Mouse (Mus musculus): ENCODE data around the gene Usp2.

The Usp2 gene

DNA sequence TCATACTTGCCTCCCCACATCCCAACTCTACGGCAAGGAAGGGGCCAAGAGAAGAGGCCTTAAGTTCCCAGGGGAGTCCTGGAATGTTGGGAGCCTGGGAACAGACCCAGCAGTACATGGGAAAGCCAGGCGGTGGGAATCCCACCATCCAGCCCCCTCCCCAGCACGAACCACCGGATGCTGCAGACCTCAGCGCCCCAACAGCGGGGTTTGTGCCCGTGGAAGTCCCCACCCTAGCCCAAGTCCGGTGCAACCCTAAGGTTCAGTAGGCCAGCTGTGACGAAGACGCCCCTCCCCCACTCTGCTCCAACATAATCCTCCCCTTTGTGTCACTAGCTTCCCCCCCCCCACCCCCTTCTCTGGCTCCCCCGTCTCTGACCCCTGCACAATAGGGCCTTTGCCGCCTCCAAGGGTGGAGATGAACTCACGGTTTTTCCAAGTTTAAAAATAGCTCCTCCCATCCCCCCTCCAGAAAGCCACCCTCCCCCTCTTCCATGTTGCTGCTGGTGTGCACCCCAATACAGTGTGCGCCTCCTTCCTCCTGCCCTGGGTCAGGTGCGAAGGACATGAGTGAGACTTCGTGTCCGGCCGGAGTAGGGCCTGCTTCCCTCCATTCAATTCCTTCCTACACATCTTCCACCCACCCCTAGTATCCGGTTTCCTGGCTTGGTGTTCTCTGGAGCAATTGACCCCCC, 63.9 kb downstream of the Usp2 start:
- TF ChIP-seq GATA4 (IDR thresholded peaks at IDR 0.05; ENCODE audit: insufficient replicate concordance, low read length) = no peak

DNA sequence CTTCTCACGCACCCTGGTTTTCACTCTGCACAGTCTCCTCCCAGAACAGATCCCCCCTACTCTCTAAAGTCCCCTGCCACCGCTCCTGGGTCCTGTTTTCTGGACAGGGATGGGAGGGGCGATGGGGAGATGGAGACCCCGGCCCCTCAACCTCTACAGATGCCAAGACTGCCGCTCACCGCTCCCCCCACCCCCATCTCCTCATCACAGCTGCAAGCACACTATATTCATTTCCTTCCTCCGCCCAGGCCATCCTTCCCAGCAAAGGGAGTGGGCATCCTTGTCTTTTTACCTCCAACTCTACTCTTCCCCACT, 64.4 kb downstream of the Usp2 start:
- TF ChIP-seq GATA4 (IDR thresholded peaks at IDR 0.05; ENCODE audit: insufficient replicate concordance, low read length) = no peak

DNA sequence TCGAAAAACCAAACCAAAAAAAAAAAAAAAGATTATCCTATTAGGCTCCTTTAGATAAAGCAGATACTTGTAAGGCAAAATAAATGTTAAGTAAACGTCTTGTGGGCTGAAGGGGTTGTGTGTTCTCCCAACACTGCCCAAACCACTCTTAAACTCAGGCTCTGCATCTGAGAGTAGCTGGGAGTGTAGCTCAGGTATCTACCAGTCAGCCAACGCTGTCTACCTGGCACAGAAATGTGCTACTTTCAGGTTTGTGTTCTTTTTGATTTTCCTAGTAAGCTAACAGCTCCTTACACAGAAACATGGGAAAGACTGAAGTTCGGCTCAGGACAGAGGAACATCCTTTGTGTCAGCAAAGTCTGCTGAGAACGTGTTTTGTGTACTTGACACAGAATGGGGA, 65.4 kb downstream of the Usp2 start:
- no peak for TF ChIP-seq GATA4 (IDR thresholded peaks at IDR 0.05; ENCODE audit: insufficient replicate concordance, low read length)

DNA sequence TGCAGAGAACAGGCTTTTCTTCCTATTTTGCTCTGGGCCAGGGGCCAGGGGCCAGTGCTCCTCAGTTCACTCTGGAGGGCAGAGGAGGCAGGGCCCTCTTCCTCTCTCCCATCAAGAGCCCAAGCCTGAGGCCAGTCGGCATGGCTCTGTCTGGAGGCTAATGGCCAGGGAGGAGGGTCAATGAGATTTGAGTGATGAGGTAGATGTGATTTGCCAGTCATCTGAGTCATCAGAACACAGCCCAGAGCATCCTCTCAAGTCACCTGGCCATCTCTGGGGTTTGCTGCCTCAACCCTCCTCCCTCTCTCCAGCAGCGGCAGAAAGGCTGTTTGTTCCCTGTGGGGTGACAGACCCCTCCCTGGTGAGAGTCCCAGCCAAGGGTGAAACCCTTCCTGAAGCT, 66.5 kb downstream of the Usp2 start:
- no peak for TF ChIP-seq GATA4 (IDR thresholded peaks at IDR 0.05; ENCODE audit: insufficient replicate concordance, low read length)

DNA sequence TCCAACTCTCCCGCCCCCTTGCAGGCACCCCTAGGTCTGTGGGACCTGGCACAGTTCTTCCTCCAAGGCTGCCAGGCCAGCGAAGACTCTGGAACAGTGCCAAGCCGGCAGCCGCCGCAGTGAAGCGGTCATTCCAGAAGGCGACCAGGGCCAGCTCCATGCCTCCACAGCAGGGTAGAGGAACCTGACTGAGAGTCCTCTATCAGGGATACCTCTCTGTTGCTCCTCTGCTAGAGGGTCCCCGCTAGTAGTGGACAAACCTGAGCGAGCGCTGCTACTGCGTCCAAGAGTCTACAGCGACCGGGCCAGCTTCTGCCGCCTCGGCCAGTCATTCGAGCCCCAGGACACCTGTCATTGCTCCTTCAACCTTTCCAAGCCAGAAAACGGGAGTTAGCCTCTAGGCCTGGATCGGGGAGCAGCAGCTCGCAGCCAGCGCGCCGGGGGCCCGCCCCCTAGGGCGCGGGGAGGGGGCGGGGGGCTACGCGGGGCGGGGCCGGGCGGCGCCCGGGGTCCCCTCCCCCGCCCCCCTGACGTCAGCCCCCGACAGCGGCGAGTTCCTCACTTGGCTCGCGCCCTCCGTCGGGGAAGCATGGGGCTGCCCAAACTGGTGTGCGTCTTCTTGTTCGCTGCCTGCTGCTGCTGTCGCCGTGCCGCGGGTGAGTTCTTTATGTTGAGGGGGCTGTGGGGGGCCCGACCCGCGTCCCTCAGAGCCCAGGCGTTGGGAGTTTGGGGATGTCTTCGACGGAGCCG, 67.5 kb downstream of the Usp2 start, which contains the start of gene Mcam:
Mcam (plus strand) TSS at position 369 of the 750 bp plus-strand sequence.
- no peak for TF ChIP-seq GATA4 (IDR thresholded peaks at IDR 0.05; ENCODE audit: insufficient replicate concordance, low read length)

DNA sequence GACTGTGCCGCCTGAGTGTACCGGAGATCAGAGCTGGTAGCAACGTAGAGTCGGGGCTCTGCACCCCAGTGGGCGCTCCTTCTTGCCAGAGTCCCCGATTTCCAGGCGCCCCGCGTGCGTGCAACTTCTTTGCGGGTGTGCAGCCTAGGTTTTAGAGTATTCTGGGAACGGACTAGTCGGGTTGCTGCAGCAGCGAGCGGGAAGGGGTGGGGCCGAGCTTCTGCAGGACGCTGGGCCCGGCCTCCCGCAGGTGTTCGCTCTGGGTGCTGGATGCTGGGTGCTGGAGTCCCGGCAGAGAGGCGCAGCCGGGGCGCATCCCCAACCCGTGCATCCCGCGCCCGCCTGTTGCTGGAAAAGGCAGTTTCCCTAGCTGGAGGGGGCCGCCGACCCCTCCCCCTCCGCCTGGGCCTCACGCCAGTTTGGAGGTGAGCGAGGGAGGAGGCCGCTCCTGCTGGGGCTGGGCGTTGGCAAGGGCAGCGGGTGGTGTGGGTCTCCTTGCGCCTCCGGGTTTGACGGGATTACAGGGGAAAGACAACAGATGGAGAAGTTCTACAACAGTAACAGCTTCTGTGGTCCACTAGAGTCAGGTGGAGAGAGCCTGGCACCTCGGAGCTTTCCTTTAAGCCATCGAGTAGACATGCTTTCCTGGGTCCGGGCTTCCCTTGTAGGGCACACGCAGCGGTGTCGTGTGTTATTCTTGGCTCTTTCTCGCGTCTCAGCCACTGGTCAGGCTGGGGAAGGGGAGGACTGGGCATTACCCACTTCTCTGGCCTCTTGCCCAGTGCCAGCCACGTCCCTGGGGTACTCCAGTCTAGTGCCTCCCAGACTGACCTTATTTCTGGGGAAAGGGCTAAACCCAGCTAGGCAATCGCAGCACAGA, 68.3 kb downstream of the Usp2 start:
- TF ChIP-seq GATA4 (IDR thresholded peaks at IDR 0.05; ENCODE audit: insufficient replicate concordance, low read length) = no peak

DNA sequence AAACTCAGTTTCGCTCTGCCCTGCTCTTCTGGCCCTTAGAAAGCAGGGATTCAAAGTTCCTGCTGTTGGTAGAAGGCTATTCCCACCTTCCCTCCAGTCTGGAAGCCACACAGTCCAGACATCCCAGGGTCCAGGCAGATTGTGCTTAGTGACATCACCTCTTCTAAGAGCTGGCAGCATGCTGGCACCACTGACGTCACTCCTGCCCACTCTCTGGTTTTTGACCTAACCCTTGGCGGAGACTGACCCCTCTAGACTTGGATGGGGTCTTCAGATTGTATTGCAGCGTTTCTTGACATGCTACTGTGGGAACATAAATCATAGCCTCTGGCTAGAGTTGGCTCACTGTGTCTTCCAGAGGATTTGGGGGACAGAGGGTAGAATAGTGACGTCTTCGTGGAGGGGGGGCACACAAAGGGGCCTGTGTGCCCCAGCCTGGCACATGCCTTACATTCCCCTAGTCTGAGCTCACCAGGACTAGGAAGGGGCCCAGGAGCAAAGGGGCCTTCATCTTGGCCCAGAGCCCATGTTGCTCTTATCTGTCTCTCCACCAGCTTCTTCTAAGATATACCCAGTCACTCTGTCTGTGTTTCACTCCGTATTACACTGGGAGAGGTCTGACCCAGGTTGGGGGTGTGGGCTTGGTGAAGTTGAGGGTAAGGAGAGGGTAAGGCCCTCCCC, 69.0 kb downstream of the Usp2 start:
- no peak for TF ChIP-seq GATA4 (IDR thresholded peaks at IDR 0.05; ENCODE audit: insufficient replicate concordance, low read length)

DNA sequence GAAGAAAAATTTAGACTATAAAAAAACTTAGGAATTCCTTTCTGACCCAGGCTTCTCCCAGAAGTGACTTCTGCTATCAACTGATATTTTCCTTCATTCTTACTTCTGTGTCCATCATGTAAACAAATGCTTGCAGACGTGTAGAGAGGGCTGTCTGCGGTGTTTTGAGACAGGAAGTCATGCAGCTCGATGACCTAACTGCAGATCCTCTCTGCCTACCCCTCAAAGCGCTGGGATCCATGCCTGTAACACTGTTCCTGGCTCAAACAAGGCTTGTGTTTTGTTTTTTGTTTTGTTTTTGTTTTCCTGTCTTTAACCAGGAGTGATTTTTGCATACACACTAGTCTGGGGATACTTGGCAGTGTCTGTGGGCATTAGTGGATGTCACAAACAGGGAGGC, 71.0 kb downstream of the Usp2 start:
- no peak for TF ChIP-seq GATA4 (IDR thresholded peaks at IDR 0.05; ENCODE audit: insufficient replicate concordance, low read length)

DNA sequence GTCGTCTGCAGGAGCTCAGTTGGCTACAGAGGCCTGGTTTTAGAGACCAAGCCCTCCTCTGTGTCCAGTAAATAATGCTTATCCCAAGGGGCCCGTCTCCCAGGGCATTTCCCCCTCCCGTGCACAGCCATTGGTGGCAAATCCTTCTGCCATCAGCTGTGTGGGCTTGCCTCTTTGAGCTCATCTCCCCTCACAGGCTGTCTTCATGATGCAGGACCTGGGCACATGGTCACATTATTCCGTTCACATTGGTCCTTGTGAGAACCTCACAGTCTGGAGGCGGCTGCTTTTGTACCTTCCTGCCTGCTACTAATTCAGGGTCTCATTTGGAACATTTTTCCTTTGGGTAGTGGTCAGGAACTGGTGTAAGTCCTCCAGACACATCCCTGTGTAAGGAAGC, 75.1 kb downstream of the Usp2 start:
- TF ChIP-seq GATA4 (IDR thresholded peaks at IDR 0.05; ENCODE audit: insufficient replicate concordance, low read length) = no peak

DNA sequence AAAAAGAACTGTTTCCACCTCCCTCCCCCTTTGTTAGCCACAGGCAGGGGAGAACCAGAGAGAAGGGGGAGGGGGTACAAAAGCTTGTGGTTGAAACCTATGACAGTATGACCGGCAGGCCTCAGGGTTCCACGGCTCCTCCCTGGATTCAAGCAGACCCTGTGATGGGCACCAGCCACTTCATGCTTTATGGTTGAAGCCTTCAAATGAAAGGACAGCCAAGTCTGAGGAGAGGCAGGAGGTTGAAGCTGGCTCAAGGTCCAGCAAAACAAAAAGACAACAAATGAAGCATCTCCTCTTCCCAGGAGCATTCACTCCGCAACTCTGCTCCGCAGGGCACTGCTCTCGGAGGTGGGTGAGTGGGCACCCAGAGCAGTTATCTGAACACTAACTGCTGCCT, 76.6 kb downstream of the Usp2 start:
- no peak for TF ChIP-seq GATA4 (IDR thresholded peaks at IDR 0.05; ENCODE audit: insufficient replicate concordance, low read length)

DNA sequence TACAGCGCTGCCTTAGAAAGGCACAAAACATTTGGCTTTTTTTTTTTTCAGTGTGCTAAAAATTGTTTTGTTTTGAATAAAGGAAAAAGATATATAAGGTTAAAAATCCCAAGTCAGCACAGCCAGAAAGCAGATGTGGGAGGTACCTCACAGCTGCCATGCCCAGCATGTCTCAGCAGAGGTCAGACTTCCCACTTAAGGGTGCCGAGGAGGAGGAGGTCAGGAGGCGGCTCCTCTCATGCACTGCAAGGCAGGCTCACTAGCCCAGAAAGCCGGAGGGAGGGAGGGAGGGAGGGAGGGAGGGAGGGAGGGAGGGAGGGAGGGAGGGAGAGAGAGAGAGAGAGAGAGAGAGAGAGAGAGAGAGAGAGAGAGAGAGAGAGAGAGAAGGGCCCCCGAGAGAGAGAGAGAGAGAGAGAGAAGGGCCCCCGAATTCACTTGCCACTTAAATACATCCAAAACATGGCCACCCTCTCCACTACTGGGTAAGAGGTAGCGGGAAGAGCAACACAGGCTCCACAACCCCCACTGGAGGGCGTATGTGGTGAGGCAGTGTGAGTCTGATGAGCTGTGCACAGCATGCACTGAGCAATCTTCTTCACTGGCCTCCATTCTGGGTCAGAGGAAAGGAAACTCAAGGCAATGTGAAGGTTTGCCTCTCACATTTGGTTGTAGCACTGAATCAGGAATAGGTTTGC, 77.3 kb downstream of the Usp2 start:
- TF ChIP-seq GATA4 (IDR thresholded peaks at IDR 0.05; ENCODE audit: insufficient replicate concordance, low read length) = no peak

DNA sequence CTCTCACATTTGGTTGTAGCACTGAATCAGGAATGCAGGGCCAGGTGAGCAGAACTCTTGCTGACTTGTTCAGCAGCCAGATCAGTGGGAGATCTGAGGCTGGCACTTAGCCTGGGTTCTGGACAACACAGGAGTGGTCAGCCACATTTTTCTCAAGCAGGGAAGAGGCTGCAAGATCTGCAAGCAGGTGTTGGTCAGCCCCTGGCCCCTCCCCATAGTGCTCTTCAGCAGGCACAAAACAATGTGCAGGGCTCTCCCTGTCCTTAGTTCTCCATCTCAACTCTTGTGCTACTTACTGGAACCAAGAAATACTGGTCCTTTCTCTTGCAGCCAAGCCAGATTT, 77.9 kb downstream of the Usp2 start:
- no peak for TF ChIP-seq GATA4 (IDR thresholded peaks at IDR 0.05; ENCODE audit: insufficient replicate concordance, low read length)

Data from liver, adult (tissue).